Mouse (Mus musculus) neural tube, embryonic 12.5 days (tissue): ENCODE results near the gene Mfap1a. TPM values are rescaled to one million over a fixed set of nuclear protein-coding genes. Genes with fewer than 3 reads are reported as not detected.
A peak's percentile ranks its signal among the peaks of the same experiment; 100 is the strongest.
"Not testable (repeated sequence)": the region's sequence is repeated elsewhere in the genome, so short reads cannot be mapped to it uniquely, and the experiment has no call there.

Experiments used
- ATAC-seq: fragments of 200-750 bp; cut with Nextera tagmentation; 2 replicates; pipeline ENCODE4 v1.8.0; 2017; ENCODE audit warnings: low read depth, mild to moderate bottlenecking, moderate TSS enrichment, moderate library complexity; ENCODE audit not compliant: low FRiP score
- H3K27ac ChIP-seq: fragments of 300-500 bp; sonication (generic); 2 replicates; pipeline ENCODE4 v1.5.1; 2016
- H3K27me3 ChIP-seq: fragments of 300-500 bp; sonication (generic); replicated peaks from 2 replicates; pipeline ENCODE4 v1.6.1; 2016; ENCODE audit warnings: mild to moderate bottlenecking
- H3K36me3 ChIP-seq: fragments of 300-500 bp; sonication (generic); 2 replicates; pipeline ENCODE4 v1.6.1; 2016; ENCODE audit warnings: mild to moderate bottlenecking
- H3K4me1 ChIP-seq: fragments of 300-500 bp; sonication (generic); 2 replicates; pipeline ENCODE4 v1.6.1; 2016
- H3K4me2 ChIP-seq: fragments of 300-500 bp; sonication (generic); replicated peaks from 2 replicates; pipeline ENCODE4 v1.6.1; 2016; ENCODE audit warnings: mild to moderate bottlenecking
- H3K4me3 ChIP-seq: fragments of 300-500 bp; sonication (generic); 2 replicates; pipeline ENCODE4 v1.5.1; 2016
- H3K9ac ChIP-seq: fragments of 300-500 bp; sonication (generic); 2 replicates; pipeline ENCODE4 v1.6.1; 2016; ENCODE audit warnings: mild to moderate bottlenecking
- H3K9me3 ChIP-seq: fragments of 300-500 bp; sonication (generic); 2 replicates; pipeline ENCODE4 v1.6.1; 2016; ENCODE audit warnings: mild to moderate bottlenecking
- WGBS: fragments of 180-500 bp; shearing (Covaris S2); methylation state at CpG from one replicate; pipeline ENCODE4 v1.1.7; 2016; 5-methylcytosine and 5-hydroxymethylcytosine counted together
- polyA plus RNA-seq: library from polyadenylated mRNA; unstranded; fragments of >200 nt; fragmentation: Nextera tagmentation; extraction: Ambion mirVana; gene quantifications from 2 replicates; pipeline ENCODE4 v1.2.1, GENCODE M21; 2016

The Mfap1a gene
- polyA plus RNA-seq, 1 experiment from 2014 or later = 35.3 TPM

DNA sequence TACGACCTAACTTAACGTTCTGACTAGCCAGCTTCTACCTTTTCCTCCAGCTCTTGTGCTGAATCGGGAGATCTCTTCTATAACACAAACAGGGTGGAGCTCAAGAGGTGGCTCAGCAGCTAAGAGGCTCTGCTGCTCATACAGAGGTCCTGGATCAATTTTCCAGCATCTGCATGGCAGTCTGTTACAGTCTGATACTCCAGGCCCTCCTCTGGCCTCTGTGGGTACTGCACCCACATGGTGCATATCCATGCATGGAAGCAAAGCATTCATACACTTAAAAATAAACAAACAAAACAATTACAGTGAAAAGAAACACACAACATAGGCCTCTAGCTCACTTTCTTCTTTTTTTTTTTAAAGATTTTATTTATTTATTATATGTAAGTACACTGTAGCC, 33.7 kb downstream of the Mfap1a start:
- not testable (repeated sequence) for H3K9me3 ChIP-seq, H3K27me3 ChIP-seq, H3K9ac ChIP-seq, H3K27ac ChIP-seq, H3K4me1 ChIP-seq, H3K4me3 ChIP-seq, H3K36me3 ChIP-seq, ATAC-seq
- 98% methylated on average over 3 of the region's 3 CpGs for WGBS
- H3K4me2 ChIP-seq = peak overlapping the region; percentile 75; the same call in 1 of the 2 replicates

- H3K9me3 ChIP-seq, H3K27me3 ChIP-seq, H3K4me3 ChIP-seq, ATAC-seq, H3K4me1 ChIP-seq, H3K4me2 ChIP-seq, H3K36me3 ChIP-seq, H3K9ac ChIP-seq, H3K27ac ChIP-seq: not testable (repeated sequence)
- 57% methylated on average over 4 of the region's 6 CpGs for WGBS
Measured at GRCm38 (mm10) chr2:121468982-121469381, 37.5 kb downstream of the Mfap1a start.

GRCm38 (mm10) chr2:121460071-121460470, 46.4 kb downstream of the Mfap1a start:
- Histone ChIP-seq H3K9ac (no peak overlapping the region), H3K36me3 (peaks cover 10% of the 10 kb centered on the region), H3K4me2 (no peak overlapping the region), H3K27ac (no peak overlapping the region), H3K27me3 (no peaks in the 10 kb centered on the region), H3K4me3 (no peak overlapping the region), H3K4me1 (peaks cover 10% of the 10 kb centered on the region), H3K9me3 (no peaks in the 10 kb centered on the region)
- ATAC-seq = no peak
- WGBS = 64% methylated on average over 2 of the region's 2 CpGs

DNA sequence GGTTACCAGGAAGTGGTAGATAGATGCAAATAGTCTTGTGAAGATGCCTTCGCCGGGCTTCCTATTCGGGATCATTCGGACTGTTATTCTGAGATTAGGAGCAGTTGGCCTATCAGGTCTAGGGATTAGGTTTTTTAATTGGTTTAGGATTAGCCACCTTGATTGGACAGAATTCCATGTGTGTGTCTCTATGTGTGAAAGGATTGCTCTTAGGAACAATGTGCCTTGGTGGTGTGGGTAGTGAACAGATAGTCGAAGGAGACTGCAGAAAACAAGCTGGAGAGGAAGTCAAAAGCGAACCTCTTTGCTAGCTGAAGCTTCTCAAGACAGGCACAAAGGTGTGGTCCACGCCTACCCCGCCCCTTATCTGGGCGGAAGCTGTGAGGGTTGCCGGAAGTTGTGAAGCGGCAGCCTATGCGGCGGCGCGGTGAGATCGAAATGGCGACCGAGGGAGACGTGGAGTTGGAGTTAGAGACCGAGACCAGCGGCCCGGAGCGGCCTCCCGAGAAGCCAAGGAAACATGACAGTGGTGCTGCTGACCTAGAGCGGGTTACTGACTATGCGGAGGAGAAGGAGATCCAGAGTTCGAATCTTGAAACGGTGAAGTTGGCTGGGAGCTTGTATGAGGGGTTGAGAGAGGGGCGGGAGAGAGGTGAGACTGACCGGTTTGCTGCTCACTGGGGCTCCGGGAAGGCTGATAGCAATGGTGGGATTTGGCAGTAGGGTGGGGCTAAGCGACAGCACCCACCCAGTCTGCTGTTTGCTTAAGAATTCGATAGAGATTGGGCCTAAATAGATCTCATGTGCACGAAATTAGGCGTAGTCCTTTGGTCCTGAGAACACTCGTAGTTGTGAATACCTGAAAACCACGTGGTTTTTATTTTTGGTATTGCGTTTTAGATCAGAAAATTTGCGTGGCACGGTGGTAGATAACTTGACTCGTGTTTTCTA, 49.5 kb downstream of the Mfap1a start, which contains the start of gene Serinc4:
Serinc4 (minus strand) TSS at position 90 of the 951 bp plus-strand sequence.
- WGBS = 5% methylated on average over 41 of the region's 41 CpGs
- ATAC-seq = peak; percentile 90
- Histone ChIP-seq H3K36me3 (peaks cover 15% of the 10 kb centered on the region), H3K27ac (0 out of 2 replicates have a peak within 1 kb of the TSS, but pooled peaks have one; percentile 37), H3K27me3 (no peaks in the 10 kb centered on the region), H3K4me3 (peak within 1 kb of the TSS; percentile 77), H3K4me2 (peak within 1 kb of the TSS; percentile 69), H3K9me3 (no peaks in the 10 kb centered on the region), H3K4me1 (peaks cover 10% of the 10 kb centered on the region), H3K9ac (peak within 1 kb of the TSS; percentile 73)

DNA sequence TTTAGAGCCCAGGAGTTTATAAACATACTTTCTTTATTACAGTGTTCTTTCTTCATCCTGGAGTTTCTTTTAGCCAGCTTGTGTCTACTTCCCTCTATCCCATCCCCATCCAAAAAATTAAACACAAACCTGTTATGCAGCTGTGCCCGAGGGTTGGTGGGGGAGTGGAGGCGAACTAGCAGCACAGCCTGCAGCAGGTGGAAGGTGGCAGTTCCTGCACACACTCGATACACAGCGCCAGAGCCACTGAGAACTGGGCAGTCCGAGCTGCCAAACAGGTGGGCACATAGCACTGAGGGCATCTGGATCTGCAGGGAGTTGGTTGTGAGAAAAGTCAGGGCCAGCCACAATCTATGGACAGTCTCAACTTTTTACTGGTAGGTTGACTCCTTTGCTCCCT, 50.9 kb downstream of the Mfap1a start:
- Histone ChIP-seq H3K4me2 (no peak overlapping the region), H3K4me3 (no peak overlapping the region), H3K4me1 (peaks cover 19% of the 10 kb centered on the region), H3K27ac (no peak overlapping the region), H3K9ac (no peak overlapping the region), H3K36me3 (peaks cover 22% of the 10 kb centered on the region), H3K9me3 (no peaks in the 10 kb centered on the region), H3K27me3 (no peaks in the 10 kb centered on the region)
- WGBS = 84% methylated on average over 5 of the region's 5 CpGs
- no peak for ATAC-seq

DNA sequence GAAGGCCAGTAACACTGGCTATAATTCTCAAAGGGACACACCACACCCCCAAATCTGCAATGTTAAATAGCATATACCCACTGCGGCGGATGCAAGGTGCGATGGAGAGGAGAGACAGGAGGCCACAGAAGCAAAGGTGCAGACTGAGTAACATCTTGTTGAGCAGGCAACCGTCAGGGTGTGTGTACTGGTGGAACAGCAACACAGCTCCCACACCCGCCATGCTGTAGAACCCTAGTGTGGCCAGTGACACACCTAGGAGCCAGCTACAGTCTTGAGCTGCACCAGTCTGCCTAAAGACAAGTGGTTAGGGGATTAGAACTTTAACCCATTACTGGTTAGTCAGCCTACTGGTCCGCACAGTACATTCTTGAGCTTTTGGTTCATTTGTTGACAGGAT, 52.5 kb downstream of the Mfap1a start:
- 93% methylated on average over 6 of the region's 6 CpGs for WGBS
- no peak overlapping the region for H3K4me3 ChIP-seq

DNA sequence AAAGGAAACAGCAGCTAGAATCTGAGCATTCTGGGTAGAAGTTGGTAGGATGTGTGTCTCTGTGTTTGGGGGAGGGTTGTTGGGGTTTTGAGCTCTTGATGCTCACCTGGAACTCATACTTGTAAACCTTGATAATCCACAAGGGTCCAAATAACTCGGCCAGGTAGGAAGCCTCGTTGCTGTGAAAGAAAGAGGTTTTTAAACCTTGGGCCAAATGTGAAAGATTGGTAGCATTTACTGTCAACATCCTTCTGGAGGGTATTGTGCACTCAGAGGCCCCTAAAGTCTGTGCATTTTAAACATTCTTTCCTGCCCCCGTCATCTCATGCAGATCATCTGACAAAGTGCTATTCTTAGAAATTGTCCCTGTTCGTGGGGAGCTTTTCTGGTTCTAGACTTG, 53.5 kb downstream of the Mfap1a start, which contains the start of gene Hypk:
Hypk (plus strand) TSS at position 301 of the 400 bp plus-strand sequence.
- no peak within 1 kb of the TSS for H3K27ac ChIP-seq
- H3K4me1 ChIP-seq = peaks cover 27% of the 10 kb centered on the region
- H3K4me3 ChIP-seq = no peak within 1 kb of the TSS

More for the DNA sequence above, 52.5 kb downstream of the Mfap1a start:
- Histone ChIP-seq H3K4me2 (no peak overlapping the region), H3K27me3 (no peaks in the 10 kb centered on the region), H3K4me1 (peaks cover 25% of the 10 kb centered on the region), H3K9ac (no peak overlapping the region), H3K27ac (no peak overlapping the region), H3K9me3 (no peaks in the 10 kb centered on the region), H3K36me3 (peaks cover 14% of the 10 kb centered on the region)
- ATAC-seq = no peak

GRCm38 (mm10) chr2:121452361-121452760, 54.1 kb downstream of the Mfap1a start:
- H3K4me3 ChIP-seq = no peak overlapping the region
- 82% methylated on average over 4 of the region's 4 CpGs for WGBS
- no peaks in the 10 kb centered on the region for H3K9me3 ChIP-seq
- no peak for ATAC-seq
- peaks cover 12% of the 10 kb centered on the region for H3K36me3 ChIP-seq
- no peak overlapping the region for H3K27ac ChIP-seq
- H3K9ac ChIP-seq = no peak overlapping the region
- H3K27me3 ChIP-seq = no peaks in the 10 kb centered on the region
- peaks cover 22% of the 10 kb centered on the region for H3K4me1 ChIP-seq
- no peak overlapping the region for H3K4me2 ChIP-seq

More for the DNA sequence above, 53.5 kb downstream of the Mfap1a start, which contains the start of gene Hypk:
- H3K9ac ChIP-seq = no peak within 1 kb of the TSS
- H3K36me3 ChIP-seq = peaks cover 12% of the 10 kb centered on the region
- no peak within 1 kb of the TSS for H3K4me2 ChIP-seq
- 83% methylated on average over 4 of the region's 4 CpGs for WGBS
- ATAC-seq = no peak
- no peaks in the 10 kb centered on the region for H3K27me3 ChIP-seq
- H3K9me3 ChIP-seq = no peaks in the 10 kb centered on the region

GRCm38 (mm10) chr2:121450093-121450492, 56.4 kb downstream of the Mfap1a start:
- peaks cover 12% of the 10 kb centered on the region for H3K36me3 ChIP-seq
- no peaks in the 10 kb centered on the region for H3K27me3 ChIP-seq
- peak overlapping the region; percentile 96 for H3K9ac ChIP-seq
- peak; percentile 2; the same call in 1 of the 2 replicates for ATAC-seq
- H3K4me2 ChIP-seq = peak overlapping the region; percentile 84
- no peaks in the 10 kb centered on the region for H3K9me3 ChIP-seq
- H3K27ac ChIP-seq = no peak overlapping the region
- WGBS = 3% methylated on average over 7 of the region's 7 CpGs
- peaks cover 19% of the 10 kb centered on the region for H3K4me1 ChIP-seq
- peak overlapping the region; percentile 93 for H3K4me3 ChIP-seq

DNA sequence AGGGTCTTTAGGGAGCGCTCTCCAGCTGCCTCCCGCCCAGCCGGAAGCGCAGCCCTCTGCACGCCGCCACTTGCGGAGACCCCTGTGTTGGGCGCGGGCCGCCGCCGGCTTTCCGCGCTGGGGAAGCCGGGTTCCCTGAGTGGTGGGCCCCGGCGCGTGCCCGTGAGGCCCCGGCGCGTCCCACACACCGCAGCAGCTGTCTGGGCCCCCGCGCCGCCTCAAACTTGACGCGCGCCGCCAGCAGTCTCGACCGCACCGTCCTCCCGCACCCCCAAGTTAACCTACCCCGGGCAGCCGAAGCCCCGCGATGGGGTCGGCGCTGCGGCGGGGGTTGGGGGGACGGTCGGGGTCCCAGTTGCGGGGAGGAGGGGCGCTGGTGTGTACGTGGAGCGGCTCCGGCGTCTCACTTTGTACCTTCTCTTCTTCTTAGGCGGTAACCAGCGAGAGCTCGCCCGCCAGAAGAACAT, 56.9 kb downstream of the Mfap1a start:
- WGBS = under 1% methylated on average over 52 of the region's 54 CpGs
- Histone ChIP-seq H3K4me3 (peak overlapping the region; percentile 93), H3K36me3 (peaks cover 12% of the 10 kb centered on the region), H3K4me2 (peak overlapping the region; percentile 84), H3K27me3 (no peaks in the 10 kb centered on the region), H3K4me1 (peaks cover 19% of the 10 kb centered on the region), H3K27ac (peak overlapping the region; percentile 89), H3K9me3 (no peaks in the 10 kb centered on the region), H3K9ac (peak overlapping the region; percentile 96)
- peak; percentile 76 for ATAC-seq

DNA sequence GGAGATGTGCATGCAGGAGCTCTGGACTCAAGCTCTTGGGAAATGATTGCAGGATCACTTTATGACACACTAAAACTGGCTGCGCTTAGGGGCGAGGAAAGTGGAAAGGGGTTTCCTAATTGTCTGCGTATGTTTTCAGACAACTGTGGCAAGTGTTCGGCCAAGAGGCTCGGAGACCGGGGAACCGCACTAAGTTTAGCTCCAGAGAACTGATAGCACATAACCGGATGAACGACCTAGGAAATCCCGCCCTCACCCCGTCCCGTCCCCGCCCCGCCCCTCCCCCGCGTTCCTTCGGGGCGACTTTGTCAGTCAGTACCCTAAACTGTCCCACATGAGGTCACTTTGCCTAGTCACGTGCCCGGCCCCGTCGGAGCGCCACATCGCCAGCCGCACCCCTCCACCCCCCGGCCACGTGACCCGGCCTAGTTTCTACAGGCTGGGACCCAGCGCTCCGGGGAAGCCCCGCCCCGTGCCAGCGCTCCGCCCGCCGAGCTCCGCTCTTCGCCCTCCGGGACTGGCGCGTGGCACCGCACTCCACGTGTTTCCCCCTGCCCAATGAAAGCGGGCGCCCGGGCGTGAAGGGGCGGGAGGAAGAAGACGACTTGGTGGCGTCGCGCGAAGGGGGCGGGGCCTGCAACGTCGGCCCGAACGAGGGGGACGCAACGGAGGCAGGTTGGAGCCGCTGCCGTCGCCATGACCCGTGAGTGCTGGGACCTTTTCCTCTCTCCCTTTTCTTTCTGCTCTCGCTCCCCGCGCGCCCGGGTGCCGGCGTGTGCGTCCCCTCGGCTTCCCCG, 57.5 kb downstream of the Mfap1a start, which contains the start of gene Serf2:
Serf2 (plus strand) TSS at position 457 of the 797 bp plus-strand sequence.
- peak; percentile 97 for ATAC-seq
- no peaks in the 10 kb centered on the region for H3K27me3 ChIP-seq
- peaks cover 19% of the 10 kb centered on the region for H3K4me1 ChIP-seq
- H3K9ac ChIP-seq = peak within 1 kb of the TSS; percentile 96
- peak within 1 kb of the TSS; percentile 93 for H3K4me3 ChIP-seq
- no peaks in the 10 kb centered on the region for H3K9me3 ChIP-seq
- peaks cover 12% of the 10 kb centered on the region for H3K36me3 ChIP-seq
- H3K4me2 ChIP-seq = peak within 1 kb of the TSS; percentile 84
- H3K27ac ChIP-seq = peak within 1 kb of the TSS; percentile 89
- under 1% methylated on average over 73 of the region's 74 CpGs for WGBS
